Mouse (Mus musculus) hindbrain, embryonic 15.5 days (tissue): ENCODE measurements at regions not wholly inside any gene's neighbourhood (a gene's known extent, or its start where the extent isn't known, plus 50 kb on each side); places are given as distances from the start of the nearest gene placed in this dataset.
A peak's percentile ranks its signal among the peaks of the same experiment; 100 is the strongest.

Experiments
- ATAC-seq: fragments of 200-750 bp; cut with Nextera tagmentation; 2 replicates; pipeline ENCODE4 v1.8.0; 2017; ENCODE audit warnings: low read depth, moderate number of reproducible peaks, moderate TSS enrichment; ENCODE audit not compliant: low FRiP score
- H3K27ac ChIP-seq: fragments of 300-500 bp; sonication (generic); replicated peaks from 2 replicates; pipeline ENCODE4 v1.5.1; 2015; ENCODE audit warnings: mild to moderate bottlenecking, inconsistent platforms
- H3K27me3 ChIP-seq: fragments of 300-500 bp; sonication (generic); 2 replicates; pipeline ENCODE4 v1.6.1; 2015; ENCODE audit warnings: control low read depth, inconsistent platforms
- H3K36me3 ChIP-seq: fragments of 300-500 bp; sonication (generic); 2 replicates; pipeline ENCODE4 v1.6.1; 2015; ENCODE audit warnings: control low read depth, inconsistent platforms
- H3K4me1 ChIP-seq: fragments of 300-500 bp; sonication (generic); replicated peaks from 2 replicates; pipeline ENCODE4 v1.6.1; 2015; ENCODE audit warnings: control low read depth, inconsistent platforms
- H3K4me2 ChIP-seq: fragments of 300-500 bp; sonication (generic); 2 replicates; pipeline ENCODE4 v1.6.1; 2015; ENCODE audit warnings: moderate library complexity, mild to moderate bottlenecking, inconsistent platforms
- H3K4me3 ChIP-seq: fragments of 300-500 bp; sonication (generic); 2 replicates; pipeline ENCODE4 v1.5.1; 2015; ENCODE audit warnings: mild to moderate bottlenecking, inconsistent platforms
- H3K9ac ChIP-seq: fragments of 300-500 bp; sonication (generic); 2 replicates; pipeline ENCODE4 v1.6.1; 2015; ENCODE audit warnings: inconsistent platforms
- H3K9me3 ChIP-seq: fragments of 300-500 bp; sonication (generic); 2 replicates; pipeline ENCODE4 v1.6.1; 2016; ENCODE audit warnings: control low read depth, inconsistent platforms
- WGBS: fragments of 180-500 bp; shearing (Covaris S2); methylation state at CpG from one replicate; pipeline ENCODE4 v1.1.7; 2015; 5-methylcytosine and 5-hydroxymethylcytosine counted together

- no peak overlapping the region for H3K4me3 ChIP-seq
- no peaks in the 10 kb centered on the region for H3K9me3 ChIP-seq
- ATAC-seq, result peak; percentile 61; the same call in 1 of the 2 replicates
- H3K27ac ChIP-seq, result no peak overlapping the region
- 5% methylated on average over 13 of the region's 13 CpGs for WGBS
- H3K27me3 ChIP-seq, result no peaks in the 10 kb centered on the region
- no peaks in the 10 kb centered on the region for H3K4me1 ChIP-seq
- H3K36me3 ChIP-seq, result no peaks in the 10 kb centered on the region
- H3K9ac ChIP-seq, result no peak overlapping the region
- H3K4me2 ChIP-seq, result 0 out of 2 replicates have a peak overlapping the region, but pooled peaks have one; percentile 36
These were observed 110.5 kb downstream of the Rergl start for GRCm38 (mm10) chr6:139391307-139391706.

GRCm38 (mm10) chr6:139350939-139351338, 150.8 kb downstream of the Rergl start:
- no peaks in the 10 kb centered on the region for H3K36me3 ChIP-seq

GRCm38 (mm10) chr6:139325226-139325625, 176.6 kb downstream of the Rergl start:
- no peaks in the 10 kb centered on the region for H3K36me3 ChIP-seq
- no peak for ATAC-seq
- no peaks in the 10 kb centered on the region for H3K4me1 ChIP-seq
- no peak overlapping the region for H3K4me3 ChIP-seq
- WGBS, result 91% methylated on average over 7 of the region's 7 CpGs
- H3K9me3 ChIP-seq, result no peaks in the 10 kb centered on the region
- H3K9ac ChIP-seq, result no peak overlapping the region
- H3K4me2 ChIP-seq, result no peak overlapping the region
- no peaks in the 10 kb centered on the region for H3K27me3 ChIP-seq
- H3K27ac ChIP-seq, result no peak overlapping the region

More at GRCm38 (mm10) chr6:139350939-139351338, 150.8 kb downstream of the Rergl start:
- Histone ChIP-seq H3K4me3 (no peak overlapping the region), H3K27me3 (no peaks in the 10 kb centered on the region), H3K9me3 (no peaks in the 10 kb centered on the region), H3K9ac (no peak overlapping the region), H3K27ac (no peak overlapping the region), H3K4me2 (no peak overlapping the region), H3K4me1 (no peaks in the 10 kb centered on the region)
- ATAC-seq, result no peak
- WGBS, result 89% methylated on average over 2 of the region's 2 CpGs

GRCm38 (mm10) chr6:139307651-139308050, 194.1 kb downstream of the Rergl start:
- Histone ChIP-seq H3K36me3 (no peaks in the 10 kb centered on the region), H3K27me3 (no peaks in the 10 kb centered on the region), H3K27ac (no peak overlapping the region), H3K9ac (no peak overlapping the region), H3K4me1 (no peaks in the 10 kb centered on the region), H3K4me2 (no peak overlapping the region), H3K4me3 (no peak overlapping the region), H3K9me3 (no peaks in the 10 kb centered on the region)
- peak; percentile 61; the same call in 1 of the 2 replicates for ATAC-seq
- WGBS, result 32% methylated on average over 5 of the region's 5 CpGs

- no peaks in the 10 kb centered on the region for H3K4me1 ChIP-seq
- H3K27me3 ChIP-seq, result no peaks in the 10 kb centered on the region
- no peak overlapping the region for H3K9ac ChIP-seq
- H3K4me2 ChIP-seq, result no peak overlapping the region
- H3K27ac ChIP-seq, result no peak overlapping the region
- H3K9me3 ChIP-seq, result no peaks in the 10 kb centered on the region
- 75% methylated on average over 2 of the region's 2 CpGs for WGBS
- no peak for ATAC-seq
- no peak overlapping the region for H3K4me3 ChIP-seq
- no peaks in the 10 kb centered on the region for H3K36me3 ChIP-seq
These were observed 197.5 kb downstream of the Rergl start for GRCm38 (mm10) chr6:139304306-139304705.

- Histone ChIP-seq H3K9me3 (no peaks in the 10 kb centered on the region), H3K27me3 (no peaks in the 10 kb centered on the region), H3K27ac (no peak overlapping the region), H3K4me3 (no peak overlapping the region), H3K4me2 (no peak overlapping the region), H3K36me3 (no peaks in the 10 kb centered on the region), H3K9ac (no peak overlapping the region), H3K4me1 (no peaks in the 10 kb centered on the region)
- 58% methylated on average over 2 of the region's 2 CpGs for WGBS
- no peak for ATAC-seq
These were observed 206.1 kb downstream of the Rergl start for GRCm38 (mm10) chr6:139295701-139296100.

GRCm38 (mm10) chr6:139279093-139279492, 222.7 kb downstream of the Rergl start:
- Histone ChIP-seq H3K36me3 (no peaks in the 10 kb centered on the region), H3K4me2 (0 out of 2 replicates have a peak overlapping the region, but pooled peaks have one; percentile 17), H3K4me1 (no peaks in the 10 kb centered on the region), H3K4me3 (no peak overlapping the region), H3K9me3 (no peaks in the 10 kb centered on the region), H3K27ac (no peak overlapping the region), H3K27me3 (no peaks in the 10 kb centered on the region), H3K9ac (no peak overlapping the region)
- no peak for ATAC-seq
- 60% methylated on average over 4 of the region's 4 CpGs for WGBS

GRCm38 (mm10) chr6:139275512-139275911, 226.3 kb downstream of the Rergl start:
- no peak overlapping the region for H3K9ac ChIP-seq
- no peak overlapping the region for H3K4me2 ChIP-seq
- WGBS, result 75% methylated on average over 3 of the region's 3 CpGs
- no peak overlapping the region for H3K4me3 ChIP-seq
- ATAC-seq, result no peak
- H3K9me3 ChIP-seq, result no peaks in the 10 kb centered on the region
- no peaks in the 10 kb centered on the region for H3K27me3 ChIP-seq
- H3K27ac ChIP-seq, result no peak overlapping the region
- no peaks in the 10 kb centered on the region for H3K36me3 ChIP-seq
- H3K4me1 ChIP-seq, result no peaks in the 10 kb centered on the region

- no peaks in the 10 kb centered on the region for H3K27me3 ChIP-seq
- no peak overlapping the region for H3K27ac ChIP-seq
- H3K4me3 ChIP-seq, result no peak overlapping the region
- no peak overlapping the region for H3K9ac ChIP-seq
- H3K4me1 ChIP-seq, result no peaks in the 10 kb centered on the region
- H3K36me3 ChIP-seq, result no peaks in the 10 kb centered on the region
- no peak for ATAC-seq
- no peak overlapping the region for H3K4me2 ChIP-seq
- 97% methylated on average over 4 of the region's 4 CpGs for WGBS
- no peaks in the 10 kb centered on the region for H3K9me3 ChIP-seq
These were observed 248.1 kb downstream of the Rergl start for GRCm38 (mm10) chr6:139253704-139254103.

- no peak overlapping the region for H3K4me3 ChIP-seq
- no peaks in the 10 kb centered on the region for H3K9me3 ChIP-seq
- no peaks in the 10 kb centered on the region for H3K4me1 ChIP-seq
- no peaks in the 10 kb centered on the region for H3K27me3 ChIP-seq
- H3K9ac ChIP-seq, result no peak overlapping the region
- H3K36me3 ChIP-seq, result no peaks in the 10 kb centered on the region
- WGBS, result 34% methylated on average over 11 of the region's 11 CpGs
- no peak overlapping the region for H3K27ac ChIP-seq
- no peak overlapping the region for H3K4me2 ChIP-seq
- peak; percentile 79; the same call in 1 of the 2 replicates for ATAC-seq
These were observed 252.7 kb downstream of the Rergl start for GRCm38 (mm10) chr6:139248920-139249547.

- Histone ChIP-seq H3K36me3 (no peaks in the 10 kb centered on the region), H3K27me3 (no peaks in the 10 kb centered on the region), H3K4me2 (no peak overlapping the region), H3K9me3 (no peaks in the 10 kb centered on the region), H3K9ac (no peak overlapping the region), H3K4me3 (no peak overlapping the region), H3K4me1 (no peaks in the 10 kb centered on the region), H3K27ac (no peak overlapping the region)
- 84% methylated on average over 1 of the region's 1 CpGs for WGBS
- ATAC-seq, result no peak
These were observed 275.6 kb downstream of the Rergl start for GRCm38 (mm10) chr6:139226127-139226526.

GRCm38 (mm10) chr6:139214488-139214887, 287.3 kb downstream of the Rergl start:
- H3K27ac ChIP-seq, result no peak overlapping the region
- 81% methylated on average over 3 of the region's 3 CpGs for WGBS
- no peak overlapping the region for H3K9ac ChIP-seq
- no peak overlapping the region for H3K4me2 ChIP-seq
- no peaks in the 10 kb centered on the region for H3K9me3 ChIP-seq
- H3K4me3 ChIP-seq, result no peak overlapping the region
- H3K4me1 ChIP-seq, result no peaks in the 10 kb centered on the region
- H3K27me3 ChIP-seq, result no peaks in the 10 kb centered on the region
- no peaks in the 10 kb centered on the region for H3K36me3 ChIP-seq
- ATAC-seq, result no peak

- H3K4me3 ChIP-seq, result no peak overlapping the region
- 55% methylated on average over 2 of the region's 2 CpGs for WGBS
- no peak overlapping the region for H3K4me2 ChIP-seq
- no peaks in the 10 kb centered on the region for H3K36me3 ChIP-seq
- no peak overlapping the region for H3K9ac ChIP-seq
- no peak for ATAC-seq
- H3K9me3 ChIP-seq, result no peaks in the 10 kb centered on the region
- H3K27me3 ChIP-seq, result no peaks in the 10 kb centered on the region
- no peaks in the 10 kb centered on the region for H3K4me1 ChIP-seq
- H3K27ac ChIP-seq, result no peak overlapping the region
These were observed 291.5 kb downstream of the Rergl start for GRCm38 (mm10) chr6:139210256-139210655.
